In the genomic region with DNA sequence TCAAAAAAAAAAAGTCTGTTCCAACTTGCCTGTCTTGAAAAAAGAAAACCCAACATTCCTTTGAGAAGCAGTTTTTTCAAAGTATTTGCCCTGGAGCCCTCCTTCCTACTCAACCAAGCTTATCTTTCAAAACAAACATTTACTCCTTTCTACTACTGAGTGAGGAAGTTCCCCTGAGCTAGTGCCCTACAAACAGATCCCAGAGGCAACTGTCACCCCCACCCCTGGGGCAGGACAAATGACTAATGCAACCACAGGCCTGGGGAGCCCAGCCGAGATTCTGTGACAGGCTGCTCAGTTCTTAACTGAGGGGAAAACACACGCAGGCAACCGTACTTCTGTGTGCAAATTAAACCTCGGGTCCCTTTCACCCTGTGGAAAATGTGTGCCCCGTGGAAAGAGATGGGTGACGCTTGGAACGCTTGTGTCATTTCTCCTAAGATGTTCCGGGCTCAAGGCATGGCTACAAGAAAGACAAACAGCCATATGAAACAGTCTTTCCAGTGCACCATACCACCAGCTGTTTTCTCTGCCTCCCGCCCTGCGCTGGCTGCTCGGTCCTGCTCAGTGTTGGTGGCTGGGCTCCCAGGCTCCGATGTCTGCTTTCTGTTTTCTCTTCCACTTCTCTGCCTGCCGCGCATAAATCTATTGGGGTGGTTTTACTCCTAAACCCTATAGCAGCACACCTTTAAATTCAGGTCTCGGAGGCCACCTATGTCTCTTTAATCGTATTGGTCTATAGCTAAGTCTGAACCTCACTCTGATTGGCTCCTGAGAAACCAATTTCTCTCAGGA, we compare ENCODE assay signal across 8 mouse cellular contexts. TPM values are rescaled to one million over a fixed set of nuclear protein-coding genes. Genes with fewer than 3 reads are reported as not detected.
DNase-seq lines count a peak whose midpoint lies in the region; ATAC-seq and TF ChIP-seq lines count a peak whose summit lies in the region.

No protein-coding gene starts in this region.

- peak; percentile 84 for TF ChIP-seq EP300 in lung, postnatal 0 days (IDR thresholded peaks at IDR 0.05)

- peak overlapping the region; percentile 54 for H3K4me2 ChIP-seq in lung, postnatal 0 days (replicated peaks; ENCODE audit: low read depth, low read length)
- H3K4me2 ChIP-seq in stomach, embryonic 15.5 days, result peak overlapping the region; percentile 56

- DNase-seq in layer of hippocampus, adult 2 months (ENCODE audit: low spot score in 2 of 2), result no peak
- no peak for DNase-seq in layer of hippocampus, adult 9-10 months (ENCODE audit: low spot score)
- DNase-seq in heart, embryonic 10.5 days (ENCODE audit: low spot score), result no peak
- peak; percentile 24 to 33 for DNase-seq in kidney, adult 8-10 months
- peak; percentile 90 for DNase-seq in lung, postnatal 0 days (ENCODE audit: low spot score)
- DNase-seq in left cerebral cortex, adult 9 months (ENCODE audit: low spot score in 2 of 2), result no peak

- no peak for TF ChIP-seq CTCF in layer of hippocampus, adult 2 months (conservative IDR thresholded peaks at IDR 0.05)
- TF ChIP-seq CTCF in bone marrow, adult 2 months (IDR thresholded peaks at IDR 0.05; ENCODE audit: control insufficient read depth, insufficient read depth, low read length), result no peak
- TF ChIP-seq CTCF in lung, postnatal 0 days (IDR thresholded peaks at IDR 0.05), result no peak

- H3K9ac ChIP-seq in lung, postnatal 0 days (replicated peaks; ENCODE audit: low read depth), result peak overlapping the region; percentile 42
- H3K9ac ChIP-seq in stomach, embryonic 15.5 days, result no peak overlapping the region

- WGBS in bone marrow, adult 2 months, result 2% methylated on average over 16 of the region's 16 CpGs
- 7% methylated on average over 16 of the region's 16 CpGs for WGBS in heart, embryonic 10.5 days
- 5% methylated on average over 16 of the region's 16 CpGs for WGBS in lung, postnatal 0 days
- 5% methylated on average over 16 of the region's 16 CpGs for WGBS in stomach, embryonic 15.5 days

- H3K4me3 ChIP-seq in layer of hippocampus, adult 2 months, result peak overlapping the region; percentile 49
- peak overlapping the region; percentile 48 for H3K4me3 ChIP-seq in bone marrow, adult 2 months (replicated peaks; ENCODE audit: control insufficient read depth, low read depth, low read length)
- peak overlapping the region; percentile 53 for H3K4me3 ChIP-seq in heart, embryonic 10.5 days
- peak overlapping the region; percentile 29 for H3K4me3 ChIP-seq in lung, postnatal 0 days (ENCODE audit: low read depth, low read length)
- peak overlapping the region; percentile 33 for H3K4me3 ChIP-seq in stomach, embryonic 15.5 days (replicated peaks)

- no peaks in the 10 kb centered on the region for H3K9me3 ChIP-seq in heart, embryonic 10.5 days
- no peaks in the 10 kb centered on the region for H3K9me3 ChIP-seq in lung, postnatal 0 days (ENCODE audit: low read length)
- no peaks in the 10 kb centered on the region for H3K9me3 ChIP-seq in stomach, embryonic 15.5 days

- no peak for TF ChIP-seq POLR2A in bone marrow, adult 2 months (IDR thresholded peaks at IDR 0.05; ENCODE audit: borderline replicate concordance, control insufficient read depth, low read depth, low read length)

- H3K36me3 ChIP-seq in heart, embryonic 10.5 days, result no peaks in the 10 kb centered on the region
- no peaks in the 10 kb centered on the region for H3K36me3 ChIP-seq in lung, postnatal 0 days (ENCODE audit: insufficient read depth, low read length)
- no peaks in the 10 kb centered on the region for H3K36me3 ChIP-seq in stomach, embryonic 15.5 days

- H3K4me1 ChIP-seq in bone marrow, adult 2 months (ENCODE audit: control insufficient read depth, insufficient read depth, low read length), result no peaks in the 10 kb centered on the region; the same call in 1 of the 2 replicates
- H3K4me1 ChIP-seq in heart, embryonic 10.5 days, result peaks cover 31% of the 10 kb centered on the region
- H3K4me1 ChIP-seq in lung, postnatal 0 days (ENCODE audit: insufficient read depth, low read depth, low read length), result peaks cover 10% of the 10 kb centered on the region
- peaks cover 27% of the 10 kb centered on the region for H3K4me1 ChIP-seq in stomach, embryonic 15.5 days

- H3K27ac ChIP-seq in layer of hippocampus, adult 2 months, result peak overlapping the region; percentile 54; the same call in 1 of the 2 replicates
- H3K27ac ChIP-seq in bone marrow, adult 2 months (ENCODE audit: control insufficient read depth, insufficient read depth, low read depth, low read length, poor library complexity), result no peak overlapping the region
- H3K27ac ChIP-seq in heart, embryonic 10.5 days, result peak overlapping the region; percentile 42; the same call in 1 of the 2 replicates
- H3K27ac ChIP-seq in lung, postnatal 0 days (ENCODE audit: low read length), result peak overlapping the region; percentile 88
- H3K27ac ChIP-seq in stomach, embryonic 15.5 days, result peak overlapping the region; percentile 86

- peak; percentile 76 for ATAC-seq in lung, postnatal 0 days
- ATAC-seq in stomach, embryonic 15.5 days (ENCODE audit: insufficient read depth, low FRiP score, low read depth), result peak; percentile 47

- H3K27me3 ChIP-seq in heart, embryonic 10.5 days (ENCODE audit: insufficient read depth, poor library complexity, severe bottlenecking), result peaks cover 25% of the 10 kb centered on the region
- no peaks in the 10 kb centered on the region for H3K27me3 ChIP-seq in lung, postnatal 0 days (replicated peaks; ENCODE audit: insufficient read depth, low read length)
- no peaks in the 10 kb centered on the region for H3K27me3 ChIP-seq in stomach, embryonic 15.5 days (replicated peaks)

RNA-seq across cellular contexts. Expression of gene Spry1, which starts 14.4 kb away (rescaled TPM):
- total RNA-seq in layer of hippocampus, adult 2 months (2021), result 10 to 100 TPM; 12.1 to 13.1 TPM
- 5.1 and 6.2 TPM in 2 replicates for polyA plus RNA-seq in bone marrow, adult 2 months (2011; ENCODE audit: insufficient read depth, insufficient read length, low replicate concordance, missing spikeins)
- polyA plus RNA-seq in heart, embryonic 10.5 days (2016; fragmentation: Nextera tagmentation; extraction: Ambion mirVana), result 5.3 and 8.1 TPM in 2 replicates
- 23.3 and 24.7 TPM in 2 replicates for polyA plus RNA-seq in lung, postnatal 0 days (2015; fragmentation: Nextera tagmentation; extraction: Ambion mirVana)
- polyA plus RNA-seq in stomach, embryonic 15.5 days (2015; fragmentation: Nextera tagmentation; extraction: Ambion mirVana), result 13.6 and 15.2 TPM in 2 replicates

Comparison
In these comparisons a context has a peak if more than half of its experiments do, and no peak if none do; other contexts are left out.
1. DNase-seq: peak in kidney, adult 8-10 months (2 of 2) and lung, postnatal 0 days (single experiment); none in layer of hippocampus, adult 2 months (0 of 2), layer of hippocampus, adult 9-10 months (single experiment), heart, embryonic 10.5 days (single experiment) and left cerebral cortex, adult 9 months (0 of 2).
2. Peak in every context shown above with its lines, with median percentiles within 50 percentile points of each other: H3K4me3 ChIP-seq.